Mouse (Mus musculus) inflammation-experienced regulatory T-cells (primary cell): ENCODE results near the gene Ipo7. TPM values are rescaled to one million over a fixed set of nuclear protein-coding genes. Genes with fewer than 3 reads are reported as not detected.

Experiments
- polyA plus RNA-seq, 2 experiments: library from polyadenylated mRNA; unstranded; fragments of 100-300 nt; shearing (Covaris generic); gene quantifications; one replicate each; pipeline ENCODE4 v1.2.1; 2017

Ipo7 gene
- 10 to 100 TPM; 26.2 to 36.5 TPM for polyA plus RNA-seq

GRCm38 (mm10) chr7:110018117-110018630 lies at the start of gene Ipo7:
Ipo7 (plus strand) TSS chr7:110018274.

DNA sequence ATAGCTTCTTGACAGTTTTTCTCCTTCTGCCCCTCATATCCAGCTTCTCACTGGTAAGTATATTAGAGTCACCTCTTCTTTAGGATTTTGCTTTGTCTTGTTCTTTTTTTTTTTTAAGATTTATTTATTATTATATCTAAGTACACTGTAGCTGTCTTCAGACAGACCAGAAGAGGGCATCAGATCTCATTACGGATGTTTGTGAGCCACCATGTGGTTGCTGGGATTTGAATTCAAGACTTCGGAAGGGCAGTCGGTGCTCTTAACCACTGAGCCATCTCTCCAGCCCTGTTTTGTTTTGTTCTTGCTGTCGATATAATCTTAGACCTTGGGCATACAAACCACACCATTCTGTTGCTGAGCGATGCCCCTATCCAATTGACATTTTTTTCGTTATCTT lies 31.3 kb upstream of the Ipo7 start, which contains the start of gene Tmem41b:
Tmem41b (minus strand) TSS at position 155 of the 400 bp plus-strand sequence.

GRCm38 (mm10) chr7:110061199-110061751 lies 43.2 kb downstream of the Ipo7 start, which contains the start of gene Zfp143:
Zfp143 (plus strand) TSS chr7:110061217.

Other genes starting within 250 kb of the Ipo7 start
- 1 to 10 TPM in 1 of 2 experiments, under 1 TPM in 1; 0.58 to 1.8 TPM for gene Nrip3, start 236.2 kb upstream of the Ipo7 start, polyA plus RNA-seq
- under 1 TPM; 0.16 to 0.60 TPM for gene Scube2, start 152.6 kb upstream of the Ipo7 start, polyA plus RNA-seq
- 10 to 100 TPM; 36.5 to 41.1 TPM for gene Dennd5a, start 57.8 kb upstream of the Ipo7 start, polyA plus RNA-seq
- gene Tmem41b, start 31.3 kb upstream of the Ipo7 start, polyA plus RNA-seq: 10 to 100 TPM; 41.2 to 53.1 TPM
- 10 to 100 TPM; 41.8 to 43.4 TPM for gene Zfp143, start 42.9 kb downstream of the Ipo7 start, polyA plus RNA-seq
- 1 to 10 TPM; 5.4 to 6.4 TPM for gene Wee1, start 103.8 kb downstream of the Ipo7 start, polyA plus RNA-seq
- 100 to 1,000 TPM in 1 of 2 experiments, 10 to 100 TPM in 1; 66.4 to 101 TPM for gene Swap70, start 203.4 kb downstream of the Ipo7 start, polyA plus RNA-seq